ENCODE assay signal across 25 mouse cellular contexts in the genomic region with DNA sequence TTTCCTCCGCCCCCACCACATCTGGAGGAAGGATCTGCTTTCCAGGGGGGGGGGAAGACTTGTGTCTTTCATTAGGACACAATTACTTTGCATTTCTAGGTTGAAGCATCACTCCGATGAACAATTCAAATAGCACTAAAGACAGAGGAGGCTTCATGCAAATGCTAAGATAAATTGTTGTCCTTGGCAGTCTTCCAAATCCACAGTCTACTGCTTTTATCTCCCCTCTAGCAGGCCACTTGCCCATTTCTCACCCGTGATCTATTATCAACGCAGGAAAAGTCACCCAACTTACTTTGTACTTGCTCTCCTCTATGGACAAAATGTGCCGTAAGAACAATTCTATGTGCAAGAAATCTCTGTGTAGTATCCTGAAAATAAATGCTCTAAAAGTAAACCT.
DNase-seq lines count a peak whose midpoint lies in the region; ATAC-seq lines count a peak whose summit lies in the region.
"Had no signal": no experiment of that assay in that cellular context is flagged by ENCODE, and none has a peak within 500 bp of the region (broad histone marks: within the 10 kb centered on the region; RNA-seq: fewer than 3 reads in every experiment).

No protein-coding gene starts in this region.

- DNase-seq in embryonic facial prominence, embryonic 14.5 days (ENCODE audit: low spot score): peak; percentile 3
- DNase-seq in embryonic facial prominence, embryonic 10.5 days (ENCODE audit: low spot score): no peak
- DNase-seq in lung, postnatal 10 days: peak; percentile 1
- DNase-seq in lung, postnatal 36 days: no peak
- DNase-seq in c-Kit-positive CD71-positive TER-119-positive erythroid progenitor cells, embryonic 14.5 days (ENCODE audit: low spot score): peak; percentile 0
- no peak for DNase-seq in cerebellum, postnatal 4 days (ENCODE audit: low spot score in 2 of 2)
- DNase-seq: B cell, adult 2 months; cerebellum, adult 8-10 months; cerebellum, postnatal 36 days; forebrain, postnatal 0 days; gastrocnemius, postnatal 14 days; heart, adult 11 months; lung, adult 2 months; retina, postnatal 1 day; right cerebral cortex, postnatal 25 days; spleen, adult 18-20 months had no signal

- WGBS in embryonic facial prominence, embryonic 14.5 days: 66% methylated on average over 5 of the region's 5 CpGs
- WGBS in embryonic facial prominence, embryonic 10.5 days: 83% methylated on average over 5 of the region's 5 CpGs
- WGBS in forebrain, embryonic 13.5 days: 61% methylated on average over 5 of the region's 5 CpGs

- H3K27me3 ChIP-seq in embryonic facial prominence, embryonic 14.5 days (replicated peaks; ENCODE audit: control insufficient read depth, insufficient read depth, low read length): no peaks in the 10 kb centered on the region
- H3K27me3 ChIP-seq in embryonic facial prominence, embryonic 10.5 days (replicated peaks; ENCODE audit: low read depth, poor library complexity, severe bottlenecking): no peaks in the 10 kb centered on the region
- H3K27me3 ChIP-seq in forebrain, embryonic 13.5 days: no peaks in the 10 kb centered on the region
- H3K27me3 ChIP-seq: CH12.LX; heart, embryonic 12.5 days; midbrain, embryonic 15.5 days; neural tube, embryonic 13.5 days had no signal

- no peaks in the 10 kb centered on the region for H3K9me3 ChIP-seq in embryonic facial prominence, embryonic 14.5 days (ENCODE audit: control insufficient read depth, low read length)
- H3K9me3 ChIP-seq in embryonic facial prominence, embryonic 10.5 days: no peaks in the 10 kb centered on the region
- no peaks in the 10 kb centered on the region for H3K9me3 ChIP-seq in forebrain, embryonic 13.5 days (replicated peaks)
- H3K9me3 ChIP-seq: forebrain, embryonic 10.5 days; G1E; heart, embryonic 12.5 days; midbrain, embryonic 15.5 days; neural tube, embryonic 13.5 days had no signal

- H3K9ac ChIP-seq in embryonic facial prominence, embryonic 14.5 days (ENCODE audit: low read depth, low read length): no peak overlapping the region
- no peak overlapping the region for H3K9ac ChIP-seq in forebrain, embryonic 13.5 days
- H3K9ac ChIP-seq: forebrain, postnatal 0 days; heart, embryonic 12.5 days; midbrain, embryonic 15.5 days; neural tube, embryonic 13.5 days had no signal

- no peaks in the 10 kb centered on the region for H3K4me1 ChIP-seq in embryonic facial prominence, embryonic 14.5 days (ENCODE audit: control insufficient read depth, insufficient read depth, low read length)
- H3K4me1 ChIP-seq in embryonic facial prominence, embryonic 10.5 days: no peaks in the 10 kb centered on the region
- no peaks in the 10 kb centered on the region for H3K4me1 ChIP-seq in forebrain, embryonic 13.5 days
- H3K4me1 ChIP-seq: forebrain, embryonic 10.5 days; heart, embryonic 12.5 days; midbrain, embryonic 15.5 days; neural tube, embryonic 13.5 days had no signal

- no peak for ATAC-seq in embryonic facial prominence, embryonic 14.5 days (ENCODE audit: low read depth)
- no peak for ATAC-seq in forebrain, embryonic 13.5 days
- ATAC-seq: forebrain, postnatal 0 days; hindbrain, postnatal 0 days; intestine, embryonic 16.5 days; midbrain, embryonic 15.5 days had no signal

- H3K4me3 ChIP-seq in embryonic facial prominence, embryonic 14.5 days (ENCODE audit: low read depth, low read length): no peak overlapping the region
- no peak overlapping the region for H3K4me3 ChIP-seq in embryonic facial prominence, embryonic 10.5 days
- H3K4me3 ChIP-seq in forebrain, embryonic 13.5 days: no peak overlapping the region
- H3K4me3 ChIP-seq: forebrain, embryonic 10.5 days; heart, embryonic 12.5 days; midbrain, embryonic 15.5 days; neural tube, embryonic 13.5 days had no signal

- no peaks in the 10 kb centered on the region for H3K36me3 ChIP-seq in embryonic facial prominence, embryonic 14.5 days (ENCODE audit: control insufficient read depth, insufficient read depth, low read length)
- H3K36me3 ChIP-seq in embryonic facial prominence, embryonic 10.5 days (replicated peaks): no peaks in the 10 kb centered on the region
- H3K36me3 ChIP-seq in forebrain, embryonic 13.5 days (ENCODE audit: poor library complexity, severe bottlenecking): no peaks in the 10 kb centered on the region
- H3K36me3 ChIP-seq: forebrain, embryonic 10.5 days; G1E; heart, embryonic 12.5 days; midbrain, embryonic 15.5 days; neural tube, embryonic 13.5 days had no signal

- H3K4me2 ChIP-seq in embryonic facial prominence, embryonic 14.5 days (ENCODE audit: low read depth, low read length): no peak overlapping the region
- no peak overlapping the region for H3K4me2 ChIP-seq in forebrain, embryonic 13.5 days
- H3K4me2 ChIP-seq: heart, embryonic 12.5 days; midbrain, embryonic 15.5 days; neural tube, embryonic 13.5 days had no signal

- H3K27ac ChIP-seq in embryonic facial prominence, embryonic 14.5 days (replicated peaks; ENCODE audit: low read depth, low read length): no peak overlapping the region
- H3K27ac ChIP-seq in embryonic facial prominence, embryonic 10.5 days (replicated peaks): no peak overlapping the region
- no peak overlapping the region for H3K27ac ChIP-seq in forebrain, embryonic 13.5 days
- H3K27ac ChIP-seq: forebrain, embryonic 10.5 days; hindbrain, postnatal 0 days; midbrain, embryonic 15.5 days; neural tube, embryonic 13.5 days had no signal

Comparison
In these comparisons a context has a peak if more than half of its experiments do, and no peak if none do; other contexts are left out.
1. DNase-seq: peak in embryonic facial prominence, embryonic 14.5 days (single experiment), lung, postnatal 10 days (single experiment) and c-Kit-positive CD71-positive TER-119-positive erythroid progenitor cells, embryonic 14.5 days (single experiment); none in embryonic facial prominence, embryonic 10.5 days (single experiment), lung, postnatal 36 days (single experiment) and cerebellum, postnatal 4 days (0 of 2).